Mouse (Mus musculus): ENCODE data around the gene Fam160a2. TPM values are rescaled to one million over a fixed set of nuclear protein-coding genes. Genes with fewer than 3 reads are reported as not detected.
"Not testable (repeated sequence)": the region's sequence is repeated elsewhere in the genome, so short reads cannot be mapped to it uniquely, and the experiment has no call there.

Fam160a2 gene
- total and polyA plus RNA-seq, 2 experiments from 2014 or later = 35.8 to 37.3 TPM

- no peaks in the 10 kb centered on the region for H3K27me3 ChIP-seq (ENCODE audit: insufficient read depth, low read length)
- TF ChIP-seq CTCF (IDR thresholded peaks at IDR 0.05) = no peak
- H3K36me3 ChIP-seq (ENCODE audit: insufficient read depth, low read length) = peaks cover 9% of the 10 kb centered on the region; the same call in 1 of the 2 replicates
- no peak within 1 kb of the TSS for H3K4me3 ChIP-seq (ENCODE audit: low read depth, low read length)
- H3K4me2 ChIP-seq (ENCODE audit: low read depth, low read length, poor library complexity, severe bottlenecking) = no peak within 1 kb of the TSS
- no peak for DNase-seq (ENCODE audit: low spot score)
- no peak within 1 kb of the TSS for H3K27ac ChIP-seq (ENCODE audit: low read depth, low read length)
- no peak within 1 kb of the TSS for H3K9ac ChIP-seq (replicated peaks; ENCODE audit: low read length, poor library complexity, severe bottlenecking)
- WGBS = 100% methylated on average over 1 of the region's 1 CpGs
- no peak for ATAC-seq (ENCODE audit: low FRiP score)
- H3K9me3 ChIP-seq (ENCODE audit: low read length) = no peaks in the 10 kb centered on the region
- no peaks in the 10 kb centered on the region for H3K4me1 ChIP-seq (ENCODE audit: insufficient read depth, low read length)
These were observed 31.9 kb downstream of the Fam160a2 start, which contains the start of gene Olfr692 for GRCm38 (mm10) chr7:105367930-105368329. Olfr692 (plus strand) TSS chr7:105368230.

- TF ChIP-seq CTCF (IDR thresholded peaks at IDR 0.05) = no peak
- H3K27me3 ChIP-seq (ENCODE audit: insufficient read depth, low read length) = no peaks in the 10 kb centered on the region
- no peak for ATAC-seq (ENCODE audit: low FRiP score)
- no peak overlapping the region for H3K27ac ChIP-seq (ENCODE audit: low read depth, low read length)
- no peaks in the 10 kb centered on the region for H3K4me1 ChIP-seq (ENCODE audit: insufficient read depth, low read length)
- peaks cover 9% of the 10 kb centered on the region; the same call in 1 of the 2 replicates for H3K36me3 ChIP-seq (ENCODE audit: insufficient read depth, low read length)
- DNase-seq (ENCODE audit: low spot score) = no peak
- no peak overlapping the region for H3K4me2 ChIP-seq (ENCODE audit: low read depth, low read length, poor library complexity, severe bottlenecking)
- H3K9me3 ChIP-seq (ENCODE audit: low read length) = no peaks in the 10 kb centered on the region
- no peak overlapping the region for H3K4me3 ChIP-seq (ENCODE audit: low read depth, low read length)
- H3K9ac ChIP-seq (replicated peaks; ENCODE audit: low read length, poor library complexity, severe bottlenecking) = no peak overlapping the region
- WGBS = 90% methylated on average over 5 of the region's 5 CpGs
These were observed 32.6 kb downstream of the Fam160a2 start for GRCm38 (mm10) chr7:105367268-105367667.

DNA sequence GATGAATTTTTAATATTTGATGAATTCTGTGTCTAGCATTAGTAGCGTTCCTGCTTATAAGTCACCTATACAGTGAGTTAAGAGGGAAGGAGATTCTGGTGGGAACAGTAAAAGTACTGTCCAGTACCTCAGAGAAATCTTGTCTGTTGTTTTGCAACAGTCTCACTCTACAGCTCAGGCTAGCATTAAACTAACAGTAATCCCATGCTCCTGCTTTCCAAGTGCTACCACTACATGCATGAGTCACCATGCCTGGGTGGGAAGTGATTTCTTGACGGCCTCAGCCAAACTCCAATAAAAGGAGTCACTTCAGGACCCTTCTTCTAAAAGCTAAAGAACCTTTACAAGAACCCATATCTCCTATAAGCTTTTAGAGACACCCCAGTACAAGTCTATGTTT is 38.1 kb downstream of the Fam160a2 start:
- H3K36me3 ChIP-seq (ENCODE audit: insufficient read depth, low read length) = no peaks in the 10 kb centered on the region
- ATAC-seq (ENCODE audit: low FRiP score) = no peak
- H3K4me2 ChIP-seq (ENCODE audit: low read depth, low read length, poor library complexity, severe bottlenecking) = no peak overlapping the region
- H3K4me3 ChIP-seq (ENCODE audit: low read depth, low read length) = no peak overlapping the region
- DNase-seq (ENCODE audit: low spot score) = no peak
- H3K4me1 ChIP-seq (ENCODE audit: insufficient read depth, low read length) = no peaks in the 10 kb centered on the region
- H3K27ac ChIP-seq (ENCODE audit: low read depth, low read length) = no peak overlapping the region
- 86% methylated on average over 2 of the region's 2 CpGs for WGBS
- no peaks in the 10 kb centered on the region for H3K9me3 ChIP-seq (ENCODE audit: low read length)
- no peak for TF ChIP-seq CTCF (IDR thresholded peaks at IDR 0.05)
- H3K9ac ChIP-seq (replicated peaks; ENCODE audit: low read length, poor library complexity, severe bottlenecking) = no peak overlapping the region
- no peaks in the 10 kb centered on the region for H3K27me3 ChIP-seq (ENCODE audit: insufficient read depth, low read length)

DNA sequence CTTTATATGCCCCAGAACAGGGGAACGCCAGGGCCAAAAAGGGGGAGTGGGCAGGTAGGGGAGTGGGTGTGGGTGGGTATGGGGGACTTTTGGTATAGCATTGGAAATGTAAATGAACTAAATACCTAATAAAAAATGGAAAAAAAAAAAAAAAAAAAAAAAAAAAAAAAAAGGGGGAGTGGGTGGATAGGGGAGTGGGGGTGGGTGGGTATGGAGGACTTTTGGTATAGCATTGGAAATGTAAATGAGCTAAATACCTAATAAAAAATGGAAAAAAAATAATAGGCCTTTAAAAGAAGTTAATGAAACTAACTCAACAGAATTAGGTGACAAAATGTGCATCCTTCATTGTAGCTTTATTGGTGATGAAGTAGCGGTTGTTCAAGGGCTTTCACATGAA is 43.4 kb downstream of the Fam160a2 start:
- not testable (repeated sequence) for H3K4me1 ChIP-seq (ENCODE audit: insufficient read depth, low read length); H3K4me2 ChIP-seq (ENCODE audit: low read depth, low read length, poor library complexity, severe bottlenecking); H3K4me3 ChIP-seq (ENCODE audit: low read depth, low read length); H3K9ac ChIP-seq (replicated peaks; ENCODE audit: low read length, poor library complexity, severe bottlenecking); H3K27ac ChIP-seq (ENCODE audit: low read depth, low read length); H3K36me3 ChIP-seq (ENCODE audit: insufficient read depth, low read length); H3K27me3 ChIP-seq (ENCODE audit: insufficient read depth, low read length); H3K9me3 ChIP-seq (ENCODE audit: low read length); DNase-seq (ENCODE audit: low spot score)
- ATAC-seq (ENCODE audit: low FRiP score) = peak; percentile 85
- WGBS = 100% methylated on average over 1 of the region's 2 CpGs

- H3K9me3 ChIP-seq (ENCODE audit: low read length); H3K4me2 ChIP-seq (ENCODE audit: low read depth, low read length, poor library complexity, severe bottlenecking); H3K4me1 ChIP-seq (ENCODE audit: insufficient read depth, low read length); H3K9ac ChIP-seq (replicated peaks; ENCODE audit: low read length, poor library complexity, severe bottlenecking); H3K27me3 ChIP-seq (ENCODE audit: insufficient read depth, low read length); DNase-seq (ENCODE audit: low spot score); H3K4me3 ChIP-seq (ENCODE audit: low read depth, low read length); H3K27ac ChIP-seq (ENCODE audit: low read depth, low read length); H3K36me3 ChIP-seq (ENCODE audit: insufficient read depth, low read length): not testable (repeated sequence)
- WGBS = no CpG with 5 or more reads among the region's 5 CpGs
- 0 out of 2 replicates have a peak, but pooled peaks have one; percentile 41 for ATAC-seq (ENCODE audit: low FRiP score)
These were observed 43.8 kb downstream of the Fam160a2 start for GRCm38 (mm10) chr7:105356064-105356463.

- WGBS = 54% methylated on average over 2 of the region's 2 CpGs
- H3K4me1 ChIP-seq (ENCODE audit: insufficient read depth, low read length) = no peaks in the 10 kb centered on the region
- no peak for TF ChIP-seq CTCF (IDR thresholded peaks at IDR 0.05)
- H3K27me3 ChIP-seq (ENCODE audit: insufficient read depth, low read length) = no peaks in the 10 kb centered on the region
- H3K9ac ChIP-seq (replicated peaks; ENCODE audit: low read length, poor library complexity, severe bottlenecking) = no peak overlapping the region
- DNase-seq (ENCODE audit: low spot score) (no peak), ATAC-seq (ENCODE audit: low FRiP score) (peak; percentile 44; the same call in 1 of the 2 replicates)
- H3K4me3 ChIP-seq (ENCODE audit: low read depth, low read length) = no peak overlapping the region
- H3K4me2 ChIP-seq (ENCODE audit: low read depth, low read length, poor library complexity, severe bottlenecking) = no peak overlapping the region
- H3K36me3 ChIP-seq (ENCODE audit: insufficient read depth, low read length) = no peaks in the 10 kb centered on the region
- no peak overlapping the region for H3K27ac ChIP-seq (ENCODE audit: low read depth, low read length)
- no peaks in the 10 kb centered on the region for H3K9me3 ChIP-seq (ENCODE audit: low read length)
These were observed 57.1 kb downstream of the Fam160a2 start for GRCm38 (mm10) chr7:105342752-105343151.
